Mouse (Mus musculus): ENCODE data around the gene Fbln7. TPM values are rescaled to one million over a fixed set of nuclear protein-coding genes. Genes with fewer than 3 reads are reported as not detected.

The Fbln7 gene
- polyA plus RNA-seq, 3 experiments from 2014 or later = 0.20 TPM; not detected in 2

DNA sequence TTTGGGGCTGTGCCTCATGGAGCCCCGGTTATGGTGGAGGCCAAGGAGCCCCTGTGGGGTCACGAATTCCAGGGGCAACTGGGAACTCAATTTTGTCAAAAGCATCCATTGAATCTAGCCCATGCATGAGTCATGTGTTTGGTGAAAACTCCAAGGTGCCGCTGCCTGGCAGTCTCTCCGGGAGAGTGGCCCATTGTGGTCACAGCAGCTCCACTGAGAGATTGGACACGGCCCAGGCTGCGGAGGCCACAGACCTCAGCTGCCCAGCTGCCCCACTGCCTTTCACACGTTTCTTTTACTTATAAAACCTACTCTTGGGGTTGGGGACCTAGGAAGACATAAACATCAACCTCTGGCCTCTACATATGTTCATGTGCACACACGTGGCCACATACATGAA, 12.7 kb downstream of the Fbln7 start:
- no peak for ATAC-seq

DNA sequence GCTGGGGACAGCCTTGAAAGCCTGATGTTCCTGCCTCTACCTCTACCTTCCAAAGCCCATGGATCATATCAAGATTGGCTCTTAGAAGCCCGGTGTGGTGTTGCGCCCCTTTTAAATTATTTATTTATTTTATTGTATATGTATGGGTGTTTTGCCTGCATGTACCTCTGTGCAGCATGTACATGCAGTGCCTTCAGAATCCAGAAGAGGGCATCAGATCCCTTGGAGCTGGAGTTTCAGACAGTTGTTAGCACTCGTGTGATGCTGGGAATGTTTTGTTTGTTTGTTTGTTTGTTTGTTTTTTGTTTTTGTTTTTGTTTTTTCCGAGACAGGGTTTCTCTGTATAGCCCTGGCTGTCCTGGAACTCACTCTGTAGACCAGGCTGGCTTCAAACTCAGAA, 18.5 kb downstream of the Fbln7 start:
- ATAC-seq = no peak

DNA sequence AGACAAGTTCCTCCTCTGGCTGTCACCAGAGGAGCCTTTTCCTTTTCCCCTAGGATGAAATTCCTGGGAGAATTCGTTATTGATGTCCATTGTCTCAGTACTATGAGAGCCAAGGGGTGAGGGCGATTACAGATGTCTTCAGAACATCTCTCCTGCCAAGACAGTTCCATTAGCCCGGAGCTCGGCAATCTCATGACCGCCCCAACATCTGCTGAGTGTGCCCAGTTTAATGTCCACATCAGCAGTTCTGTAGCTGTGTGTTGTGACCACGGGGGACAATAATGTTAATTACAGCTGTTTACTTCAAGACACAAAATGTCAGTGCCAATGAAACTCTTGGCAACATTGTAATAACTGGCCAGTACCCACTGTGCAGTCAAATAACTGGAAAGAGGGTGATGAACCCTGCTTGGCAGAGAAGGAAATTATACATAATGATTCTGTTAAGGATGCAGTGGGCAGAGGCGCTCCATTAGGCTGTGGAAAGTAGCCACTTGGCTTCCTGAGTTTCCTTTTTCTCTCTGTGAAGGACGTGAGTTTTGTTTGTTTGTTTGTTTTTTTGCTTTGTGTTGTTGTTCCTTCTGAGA, 22.5 kb downstream of the Fbln7 start:
- no peak for ATAC-seq

DNA sequence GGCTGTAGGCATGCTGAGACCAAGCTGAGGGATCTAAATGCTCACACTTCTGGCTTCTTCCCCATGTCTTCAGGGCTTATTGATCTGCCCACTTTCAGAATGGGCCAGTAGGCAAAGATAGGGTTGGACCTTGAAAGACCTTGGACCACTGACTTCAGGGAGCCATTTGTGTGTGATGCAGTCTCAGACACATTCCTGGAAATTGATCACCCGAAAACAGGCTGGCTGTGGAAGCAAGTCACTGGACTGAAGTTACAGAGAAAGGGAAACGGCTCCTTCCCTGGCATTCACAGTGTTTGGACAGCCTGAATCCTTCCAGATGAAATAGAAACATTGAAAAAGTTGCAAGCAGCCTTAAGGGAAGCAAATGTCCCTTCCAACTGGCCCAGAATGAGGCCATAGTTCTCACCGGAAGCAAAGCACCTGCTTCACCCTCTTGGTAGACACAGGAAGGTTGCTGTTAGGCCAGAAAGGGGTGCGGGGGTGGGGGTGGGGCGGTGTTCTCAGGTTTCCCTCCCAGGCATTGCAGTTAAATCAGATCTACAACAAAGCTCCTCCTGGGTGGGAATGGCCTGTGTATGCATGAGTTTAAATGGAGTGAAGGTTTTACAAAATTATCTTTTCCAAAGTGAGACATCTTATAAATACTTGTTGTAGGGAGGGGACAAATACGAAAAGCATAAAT, 25.2 kb downstream of the Fbln7 start:
- no peak for ATAC-seq

DNA sequence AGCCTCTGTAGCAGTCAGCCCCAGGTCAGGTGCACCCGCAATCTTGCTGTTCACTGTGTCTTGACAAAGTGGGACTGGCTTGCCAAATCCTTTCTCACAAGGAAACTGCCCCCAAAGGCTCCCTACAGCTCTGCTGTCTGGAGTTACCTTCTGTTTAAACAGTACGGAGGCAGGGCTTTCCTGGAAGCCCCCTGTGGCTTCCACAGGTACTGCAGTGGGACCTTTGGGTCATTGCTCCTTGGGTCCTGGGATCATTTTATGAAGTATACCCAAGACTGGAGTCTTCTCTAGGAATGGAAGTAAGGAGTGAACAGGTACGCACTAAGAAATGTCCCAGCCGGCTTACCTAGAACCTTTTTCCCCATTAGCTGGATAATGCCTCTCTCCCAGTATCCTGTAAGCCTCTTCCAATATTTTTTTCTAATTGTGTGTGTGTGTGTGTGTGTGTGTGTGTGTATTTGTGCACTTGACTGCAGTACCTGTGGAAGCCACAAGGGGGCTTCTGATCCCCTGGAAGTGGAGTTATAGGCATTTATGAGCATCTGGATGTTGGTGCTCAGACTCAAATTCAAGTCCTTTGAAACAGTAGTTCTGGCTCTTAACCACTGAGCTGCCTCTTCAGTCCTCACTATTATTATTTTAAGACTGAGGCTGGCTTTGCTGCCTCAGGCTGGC, 28.0 kb downstream of the Fbln7 start:
- ATAC-seq = no peak

DNA sequence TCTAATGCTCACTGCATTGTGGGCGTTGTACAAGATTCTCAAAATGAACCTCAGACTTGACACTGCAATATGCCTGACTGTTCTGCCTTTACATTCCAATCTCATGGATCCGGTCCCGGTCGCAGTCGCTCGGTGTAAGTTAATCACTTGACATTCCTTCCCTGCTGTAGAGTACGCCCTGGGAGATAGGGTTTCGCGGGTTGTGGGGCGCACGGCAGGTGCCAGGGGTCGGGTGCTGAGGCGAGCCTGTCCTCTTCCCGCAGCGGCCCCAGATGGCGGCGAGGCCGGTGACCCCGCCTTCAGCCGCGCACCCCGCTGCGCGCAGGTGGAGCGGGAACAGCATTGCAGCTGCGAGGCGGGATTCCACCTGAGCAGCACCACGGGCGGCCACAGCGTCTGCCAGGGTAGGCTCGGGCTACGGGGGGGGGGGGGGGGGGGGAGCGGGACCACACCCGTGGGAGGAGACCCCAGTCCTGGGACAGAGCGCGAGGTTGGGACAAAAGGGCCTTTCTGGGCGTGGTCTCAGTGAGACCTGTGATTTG, 29.5 kb downstream of the Fbln7 start:
- ATAC-seq = no peak

DNA sequence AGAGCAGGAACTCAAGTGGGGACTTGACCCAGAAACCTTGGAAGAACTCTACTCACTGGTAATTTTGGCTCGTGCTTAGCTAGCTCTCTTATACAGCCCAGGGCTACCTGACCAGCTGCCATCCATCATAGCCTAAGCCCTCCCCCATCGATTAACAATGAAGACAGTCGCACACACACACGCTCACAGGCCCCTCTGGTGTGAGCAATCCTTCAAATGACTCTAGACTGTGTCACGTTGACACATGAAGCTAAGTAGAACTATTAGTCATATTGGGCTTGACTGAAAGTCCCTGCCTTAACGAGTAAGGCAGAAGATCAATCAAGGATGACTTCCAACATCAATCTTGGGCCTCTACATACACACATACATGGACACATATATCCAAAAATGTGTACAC, 40.1 kb downstream of the Fbln7 start:
- no peak for ATAC-seq

DNA sequence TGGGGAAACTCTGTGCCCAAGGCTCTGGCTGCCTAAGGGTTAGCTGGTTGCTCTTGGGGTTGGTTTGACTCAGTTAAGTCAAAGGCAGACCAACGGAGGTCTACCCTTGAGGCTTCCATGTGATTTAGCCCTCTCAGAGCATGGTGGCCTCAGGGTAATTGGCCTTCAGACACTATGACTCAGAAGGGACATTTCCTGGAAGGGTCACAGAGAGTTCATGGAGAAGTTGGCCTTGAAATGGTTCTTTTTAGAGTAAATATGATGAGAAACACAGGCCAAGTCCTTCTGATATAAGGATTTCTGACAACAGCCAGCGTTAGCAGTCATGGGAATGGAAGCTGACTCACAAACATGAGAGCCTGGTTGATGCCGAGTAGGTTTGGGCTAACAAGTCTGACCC, 40.9 kb downstream of the Fbln7 start:
- ATAC-seq = no peak

DNA sequence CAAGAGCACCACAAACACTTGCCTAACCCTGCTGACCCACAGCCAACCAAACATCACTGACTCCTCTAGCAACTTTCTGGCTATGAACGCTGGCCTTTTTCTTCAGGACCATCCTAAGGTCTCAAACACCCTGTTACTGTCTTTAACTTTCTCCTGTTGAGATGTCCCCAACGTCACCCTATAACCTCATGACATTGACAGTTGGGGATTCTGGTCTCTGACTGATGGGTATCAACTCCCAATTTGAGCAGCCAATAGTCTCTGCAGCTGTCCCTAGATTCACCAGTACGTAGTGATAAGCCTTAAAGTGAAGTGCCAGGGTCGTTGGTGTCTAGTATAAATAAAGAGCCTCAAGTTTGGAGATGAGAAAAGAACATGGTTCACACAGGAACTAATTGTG, 52.2 kb downstream of the Fbln7 start:
- no peak for ATAC-seq

DNA sequence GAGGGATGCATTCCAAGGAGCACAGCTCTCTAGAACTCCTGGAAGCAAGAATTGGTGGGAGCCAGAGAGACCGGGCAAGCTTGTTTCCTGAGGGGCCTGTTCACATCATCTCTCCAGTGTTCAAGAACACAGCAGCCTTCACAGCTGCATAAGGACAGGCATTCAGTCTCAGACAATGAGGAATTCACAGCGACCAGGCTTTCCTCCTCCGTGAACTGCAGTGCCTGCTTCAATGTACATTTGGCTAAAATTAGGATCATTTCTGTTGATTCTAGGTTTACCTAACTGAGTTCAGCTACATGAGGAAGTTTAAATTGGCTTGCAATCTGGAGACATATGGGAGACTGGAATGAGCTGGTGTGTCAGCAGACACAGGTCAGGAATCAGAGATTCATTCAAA, 53.7 kb downstream of the Fbln7 start:
- no peak for ATAC-seq

DNA sequence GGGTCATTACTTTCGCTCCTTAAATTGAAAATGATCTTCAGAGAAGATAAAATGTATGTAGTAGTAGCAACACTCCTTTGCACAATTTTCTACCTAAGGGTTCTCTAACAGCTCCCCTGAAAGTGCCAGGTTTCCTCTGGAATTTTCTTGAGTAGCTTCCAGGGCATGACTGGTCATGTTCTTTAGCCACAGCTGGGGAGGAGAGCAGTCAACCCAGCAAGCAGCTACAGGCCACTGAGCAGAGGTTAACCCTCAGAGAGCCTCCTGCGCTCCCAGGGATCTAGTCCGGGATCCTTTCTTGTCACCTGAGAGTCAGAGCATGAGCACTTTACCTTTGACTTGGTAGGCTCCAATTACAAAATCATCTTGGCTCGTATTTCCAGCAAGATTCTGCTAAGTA, 62.0 kb downstream of the Fbln7 start:
- no peak for ATAC-seq

DNA sequence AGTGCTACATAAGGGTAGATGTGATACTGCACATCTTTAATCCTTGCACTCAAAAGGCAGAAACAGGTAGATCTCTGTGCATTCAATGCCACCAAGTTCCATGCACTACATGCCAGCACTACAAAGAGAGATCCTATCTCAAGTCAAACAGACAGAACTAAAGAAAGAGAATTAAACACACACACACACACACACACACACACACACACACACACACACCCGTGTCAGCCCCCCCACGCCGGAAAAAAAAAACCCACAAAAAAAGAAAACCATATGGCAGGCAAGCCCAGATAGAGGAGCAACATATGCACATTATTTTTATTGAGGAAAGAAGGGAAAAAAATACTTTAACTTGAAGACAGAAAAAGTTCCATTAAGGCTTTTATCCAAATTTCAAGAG, 65.7 kb downstream of the Fbln7 start:
- no peak for ATAC-seq

DNA sequence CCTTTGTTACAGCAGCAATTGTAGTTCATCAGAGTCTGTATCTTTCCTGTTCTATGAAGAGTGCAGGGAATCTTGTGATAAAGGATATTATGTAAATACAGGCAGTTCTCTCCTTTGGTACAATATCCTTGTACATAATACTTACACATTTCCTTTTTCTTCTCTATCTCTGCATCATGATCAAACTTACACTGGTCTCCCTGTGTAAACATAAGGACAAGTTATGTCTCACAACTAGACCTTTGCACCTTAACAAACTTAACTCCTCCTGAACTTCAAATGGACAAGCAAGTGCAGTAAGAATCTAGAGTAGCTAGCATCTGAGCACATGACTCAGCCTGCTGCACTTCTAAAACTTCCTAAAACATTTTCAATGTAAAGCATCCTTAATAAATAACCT, 67.9 kb downstream of the Fbln7 start:
- no peak for ATAC-seq

DNA sequence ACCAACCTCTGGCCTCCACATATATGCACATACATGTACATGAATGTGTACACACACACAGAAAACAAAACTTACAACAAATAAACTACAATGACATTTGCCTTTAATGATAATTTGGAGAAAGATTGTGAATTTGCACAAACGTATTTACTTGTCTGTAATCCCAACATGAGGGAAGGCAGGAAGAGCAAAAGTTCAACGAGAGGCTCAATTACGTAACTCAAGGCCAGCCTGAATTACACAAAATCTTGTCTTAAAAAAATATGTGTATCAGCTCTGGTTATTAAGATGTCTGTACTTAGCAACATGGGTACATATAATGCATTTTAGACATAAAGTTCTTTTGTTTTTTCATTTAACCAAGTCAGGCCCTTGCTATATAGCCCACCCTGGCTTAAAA, 73.5 kb downstream of the Fbln7 start:
- no peak for ATAC-seq

DNA sequence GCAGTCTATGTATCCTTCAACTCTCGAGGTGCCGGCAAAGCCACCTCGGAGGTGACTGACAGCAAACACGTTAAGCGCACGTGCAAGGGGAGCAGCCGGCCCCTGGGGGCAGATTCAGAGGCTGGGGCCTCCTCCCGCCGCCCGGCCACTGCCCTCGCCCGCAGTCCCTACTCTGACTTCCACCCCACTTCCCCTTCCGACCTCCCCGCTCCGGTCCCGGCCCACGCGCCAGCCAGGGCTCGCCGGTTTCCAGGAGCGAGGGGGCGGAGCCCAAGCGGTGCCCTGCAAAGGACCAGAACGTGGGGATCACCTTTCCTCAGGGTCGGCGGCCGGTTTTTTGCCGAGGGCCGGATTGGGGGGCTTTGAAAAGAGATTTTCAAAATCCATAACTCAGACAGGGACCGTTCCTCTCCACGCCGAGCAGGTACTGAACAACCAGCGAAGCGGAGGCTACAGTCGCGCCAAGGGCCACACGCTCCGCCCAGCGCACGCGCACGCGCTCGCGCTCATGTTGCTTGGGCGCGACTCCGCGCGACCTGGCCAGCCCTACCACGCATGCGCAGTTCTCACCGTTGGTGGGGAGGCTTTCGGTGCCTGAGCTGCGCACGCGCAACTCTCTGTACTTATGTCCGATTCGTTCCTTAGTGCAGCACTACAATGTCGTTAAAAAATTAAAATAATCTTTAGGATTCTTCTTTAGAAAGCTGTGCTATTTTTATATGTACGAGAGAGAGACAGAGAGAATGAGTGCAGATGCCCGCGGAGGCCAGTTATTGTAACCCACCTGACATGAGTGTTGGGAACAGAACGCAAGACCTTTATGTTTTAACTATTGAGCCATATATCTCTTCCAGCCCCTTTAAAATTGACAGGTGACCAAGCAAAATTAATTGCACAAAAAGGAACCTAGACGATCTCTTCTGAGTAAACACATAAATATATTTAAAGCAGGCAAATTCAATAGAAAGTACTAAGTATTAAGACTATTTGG, 81.1 kb downstream of the Fbln7 start, which contains the start of gene Zc3h8:
Gene Zc3h8, minus strand, starts transcription at position 540 of the 991 bp plus-strand sequence.
- peak; percentile 89 for ATAC-seq

Other genes starting within 250 kb of the Fbln7 start
- 10 to 100 TPM; 39.0 to 45.3 (median 44.4) TPM for gene Anapc1, start 175.6 kb upstream of the Fbln7 start, polyA plus RNA-seq (2017; shearing (Covaris generic))
- gene Mertk, start 164.0 kb upstream of the Fbln7 start, polyA plus RNA-seq (2017; shearing (Covaris generic)) = under 1 TPM in 2 of 3 experiments, not detected in 1; 0.08 to 0.40 TPM
- 10 to 100 TPM; 11.3 to 18.5 (median 16.0) TPM for gene Tmem87b, start 44.9 kb upstream of the Fbln7 start, polyA plus RNA-seq (2017; shearing (Covaris generic))
- gene Zc3h8, start 81.1 kb downstream of the Fbln7 start, polyA plus RNA-seq (2017; shearing (Covaris generic)) = 1 to 10 TPM; 8.2 to 8.5 (median 8.4) TPM
- 10 to 100 TPM in 2 of 3 experiments, 1 to 10 TPM in 1; 2.9 to 12.8 (median 10.1) TPM for gene Zc3h6, start 104.4 kb downstream of the Fbln7 start, polyA plus RNA-seq (2017; shearing (Covaris generic))
- gene Gm10762, start 104.7 kb downstream of the Fbln7 start, polyA plus RNA-seq (2017; shearing (Covaris generic)) = 1 to 10 TPM in 1 of 3 experiments, under 1 TPM in 2; 0.62 to 1.4 (median 0.78) TPM
- gene Vinac1, start 185.2 kb downstream of the Fbln7 start, polyA plus RNA-seq (2017; shearing (Covaris generic)) = under 1 TPM in 1 of 3 experiments, not detected in 2; 0.16 TPM
- gene Ttl, start 203.0 kb downstream of the Fbln7 start, polyA plus RNA-seq (2017; shearing (Covaris generic)) = 1 to 10 TPM; 1.2 to 2.0 (median 1.3) TPM
- 10 to 100 TPM in 2 of 3 experiments, 1 to 10 TPM in 1; 9.6 to 25.9 (median 14.9) TPM for gene Polr1b, start 238.0 kb downstream of the Fbln7 start, polyA plus RNA-seq (2017; shearing (Covaris generic))

All from inflammation-experienced regulatory T-cells, adult 6 months (primary cell).